Mouse (Mus musculus): Measurements from ENCODE around the gene Slc9a6. TPM values are rescaled to one million over a fixed set of nuclear protein-coding genes. Genes with fewer than 3 reads are reported as not detected.

Slc9a6 gene
- total RNA-seq (2014; fragmentation: Nextera tagmentation) (2.9 and 5.0 TPM in 2 replicates), total RNA-seq (2017) (6.5 and 12.9 TPM in 2 replicates)

- ATAC-seq (replicated peaks; ENCODE audit: low FRiP score, low TSS enrichment, poor library complexity, severe bottlenecking), result peak; percentile 99
Observed at GRCm38 (mm10) chrX:56609623-56610317, at the start of gene Slc9a6. Slc9a6 (plus strand) TSS chrX:56609757.

DNA sequence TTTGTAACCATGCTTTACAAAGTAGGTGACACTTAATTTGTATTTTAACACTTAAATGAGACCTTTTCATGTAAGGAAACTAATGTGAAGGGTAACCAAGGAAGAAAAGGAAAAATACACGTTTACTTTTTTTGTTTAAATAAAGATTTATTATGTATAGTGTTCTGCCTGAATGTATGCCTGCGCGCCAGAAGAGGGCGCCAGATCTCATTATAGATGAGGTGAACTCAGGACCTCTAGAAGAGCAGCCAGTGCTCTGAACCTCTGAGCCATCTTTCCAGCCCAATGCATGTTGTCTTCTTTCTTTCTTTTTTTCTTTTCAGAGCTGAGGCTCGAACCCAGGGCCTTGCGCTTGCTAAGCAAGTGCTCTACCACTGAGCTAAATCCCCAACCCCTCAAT is 37.1 kb upstream of the Slc9a6 start:
- 0 out of 2 replicates have a peak, but pooled peaks have one; percentile 52 for ATAC-seq (replicated peaks; ENCODE audit: low FRiP score, low TSS enrichment, poor library complexity, severe bottlenecking)

DNA sequence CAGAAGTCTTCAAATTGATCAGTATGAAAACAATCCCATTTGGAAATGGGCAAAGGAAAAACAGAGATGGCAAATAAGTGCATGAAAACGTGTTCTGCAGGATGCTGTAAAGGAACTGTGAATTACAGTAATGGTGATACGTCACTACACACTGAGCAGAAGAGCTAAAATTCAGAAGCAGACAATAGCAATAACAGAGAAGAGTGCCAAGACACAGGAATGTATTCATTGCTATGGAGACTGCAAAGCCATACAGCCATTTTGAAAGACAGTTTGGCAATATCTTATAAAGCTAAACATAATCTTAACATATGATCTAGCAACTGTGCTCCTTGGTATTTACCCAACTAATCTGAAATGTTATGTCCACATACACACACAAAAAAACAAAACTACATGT is 31.4 kb upstream of the Slc9a6 start:
- ATAC-seq (replicated peaks; ENCODE audit: low FRiP score, low TSS enrichment, poor library complexity, severe bottlenecking), result no peak

DNA sequence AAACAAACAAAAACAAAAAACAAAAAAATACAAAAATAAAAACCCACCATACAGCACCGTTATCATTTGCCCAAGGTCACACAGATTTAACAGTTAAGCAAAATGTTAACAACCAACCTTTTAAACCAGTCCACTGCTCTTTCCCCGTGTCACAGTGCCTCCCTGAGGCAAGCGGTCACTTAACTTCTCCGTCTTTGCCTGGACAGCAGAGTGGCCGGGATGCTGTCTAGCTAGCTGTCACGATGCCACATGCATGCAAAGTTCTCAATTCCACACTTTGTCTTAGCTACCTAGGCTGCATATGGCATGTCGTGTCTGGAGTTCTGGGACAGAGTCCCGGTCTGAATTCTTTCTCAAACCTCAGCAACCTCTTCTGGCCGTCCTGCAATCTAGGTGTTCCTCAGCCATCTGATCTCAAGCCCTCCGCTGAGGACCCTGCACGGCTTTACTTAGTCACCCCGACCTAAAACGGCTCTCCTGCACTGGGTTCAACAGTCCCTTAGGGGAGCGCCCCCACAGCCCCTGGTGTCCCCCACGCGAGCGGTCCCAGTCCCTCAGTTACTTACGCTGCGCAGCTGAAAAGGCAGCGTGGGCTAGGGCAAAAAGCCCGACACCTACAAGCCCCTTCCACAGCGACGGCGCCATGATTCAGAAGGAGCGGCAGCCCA is 12.2 kb upstream of the Slc9a6 start:
- peak; percentile 40 for ATAC-seq (replicated peaks; ENCODE audit: low FRiP score, low TSS enrichment, poor library complexity, severe bottlenecking)

DNA sequence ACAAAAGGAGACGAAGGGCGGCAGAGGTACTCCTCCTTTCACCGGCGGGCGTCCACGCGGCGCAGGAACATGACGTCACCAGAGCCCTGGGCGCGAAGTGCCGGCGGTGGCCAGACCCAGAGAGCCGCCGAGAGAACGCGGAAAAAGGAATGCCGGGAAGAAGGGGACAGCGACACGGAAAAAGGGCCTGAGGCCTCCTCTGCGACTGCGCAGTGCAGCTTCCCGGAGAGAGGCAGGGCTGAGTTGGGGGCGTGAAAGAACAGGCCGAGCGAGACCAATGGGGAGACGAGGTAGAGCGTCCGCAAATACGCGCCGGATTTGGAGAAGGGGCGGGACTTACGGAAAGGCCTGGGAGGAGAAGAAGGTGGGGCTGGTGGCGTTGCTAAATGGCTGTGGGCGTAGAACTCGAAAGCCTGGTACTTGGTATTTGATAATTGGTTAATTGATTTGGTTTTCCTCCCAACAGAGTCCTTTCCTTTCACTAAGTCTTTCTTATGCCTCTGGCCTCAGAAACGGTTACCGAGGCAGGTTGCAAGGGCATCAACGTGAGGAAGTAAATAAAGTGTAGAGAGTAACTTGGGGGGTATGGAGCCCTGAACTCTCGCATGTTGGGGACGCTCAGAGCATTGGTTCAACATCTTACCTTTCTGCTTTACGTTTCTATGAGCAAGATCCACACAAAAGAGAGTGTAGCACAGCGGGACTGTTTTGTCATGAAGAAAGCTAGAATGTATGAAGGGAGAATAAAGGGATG is 11.5 kb upstream of the Slc9a6 start, which contains the start of gene Mmgt1:
Gene Mmgt1 (minus strand): TSS at position 183 of the 754 bp plus-strand sequence.
- ATAC-seq (replicated peaks; ENCODE audit: low FRiP score, low TSS enrichment, poor library complexity, severe bottlenecking), result peak; percentile 100

- no peak for ATAC-seq (replicated peaks; ENCODE audit: low FRiP score, low TSS enrichment, poor library complexity, severe bottlenecking)
Observed at GRCm38 (mm10) chrX:56606536-56606935, 3.0 kb upstream of the Slc9a6 start.

GRCm38 (mm10) chrX:56607032-56607710 is 2.4 kb upstream of the Slc9a6 start:
- ATAC-seq (replicated peaks; ENCODE audit: low FRiP score, low TSS enrichment, poor library complexity, severe bottlenecking), result no peak

DNA sequence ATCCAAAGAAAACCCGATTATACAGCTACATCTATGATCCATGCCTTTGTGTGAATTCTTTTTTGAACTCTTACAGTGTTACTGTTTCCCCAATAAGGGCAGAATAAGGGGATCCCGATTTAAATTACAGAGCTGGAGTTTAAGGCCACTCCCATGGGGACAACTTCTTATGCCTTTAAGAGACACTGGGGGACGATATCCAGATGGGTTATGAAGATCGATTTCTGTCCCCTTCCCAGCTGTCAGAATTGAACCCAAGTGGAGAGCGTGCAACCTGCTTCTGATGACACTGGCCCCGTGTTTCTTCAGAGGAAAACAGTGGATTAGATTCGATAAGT is 303 bp upstream of the Slc9a6 start:
- ATAC-seq (replicated peaks; ENCODE audit: low FRiP score, low TSS enrichment, poor library complexity, severe bottlenecking), result peak; percentile 43

DNA sequence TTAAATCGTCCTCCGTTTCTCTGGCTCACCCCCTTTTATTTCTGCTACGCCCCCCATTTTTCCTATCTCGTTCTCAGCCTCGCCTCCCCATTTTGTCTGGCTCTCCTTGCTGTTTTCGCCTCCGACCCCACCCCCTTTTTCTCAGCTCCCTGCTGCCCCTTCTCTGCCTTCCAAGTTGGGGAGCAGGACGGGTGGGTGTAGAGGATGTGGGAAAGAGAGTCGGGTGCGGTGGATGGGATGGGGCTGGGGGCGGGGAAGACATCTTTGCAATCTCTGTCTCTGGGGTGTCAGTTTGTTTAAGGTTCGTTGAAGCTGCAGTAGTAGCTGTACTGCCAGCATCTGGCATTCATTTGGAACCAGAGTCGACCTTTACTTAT is 749 bp downstream of the Slc9a6 start:
- ATAC-seq (replicated peaks; ENCODE audit: low FRiP score, low TSS enrichment, poor library complexity, severe bottlenecking), result 0 out of 2 replicates have a peak, but pooled peaks have one; percentile 14

GRCm38 (mm10) chrX:56615236-56615635 is 5.7 kb downstream of the Slc9a6 start:
- 0 out of 2 replicates have a peak, but pooled peaks have one; percentile 44 for ATAC-seq (replicated peaks; ENCODE audit: low FRiP score, low TSS enrichment, poor library complexity, severe bottlenecking)

DNA sequence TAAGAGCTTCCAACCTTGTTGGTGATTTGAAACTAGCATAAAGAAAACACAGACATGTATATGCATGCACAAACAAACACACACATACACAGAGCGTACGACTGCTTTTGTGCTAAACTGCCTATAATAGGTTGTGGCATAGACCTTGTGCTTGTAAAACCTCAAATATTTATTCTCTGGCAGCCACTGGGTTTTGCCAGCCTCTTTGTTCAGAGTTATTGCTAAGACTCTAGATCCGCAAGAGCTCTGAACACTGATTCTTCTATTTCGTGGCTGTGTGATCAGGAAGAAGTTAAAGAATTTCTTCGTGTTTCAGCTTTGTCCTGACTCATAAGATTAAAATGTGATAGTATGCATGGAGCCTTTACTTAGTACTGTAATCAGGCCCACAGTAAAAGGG is 26.6 kb downstream of the Slc9a6 start:
- ATAC-seq (replicated peaks; ENCODE audit: low FRiP score, low TSS enrichment, poor library complexity, severe bottlenecking), result no peak

GRCm38 (mm10) chrX:56640066-56640465 is 30.5 kb downstream of the Slc9a6 start:
- no peak for ATAC-seq (replicated peaks; ENCODE audit: low FRiP score, low TSS enrichment, poor library complexity, severe bottlenecking)

- ATAC-seq (replicated peaks; ENCODE audit: low FRiP score, low TSS enrichment, poor library complexity, severe bottlenecking), result no peak
Observed at GRCm38 (mm10) chrX:56649549-56650354, 40.2 kb downstream of the Slc9a6 start.

DNA sequence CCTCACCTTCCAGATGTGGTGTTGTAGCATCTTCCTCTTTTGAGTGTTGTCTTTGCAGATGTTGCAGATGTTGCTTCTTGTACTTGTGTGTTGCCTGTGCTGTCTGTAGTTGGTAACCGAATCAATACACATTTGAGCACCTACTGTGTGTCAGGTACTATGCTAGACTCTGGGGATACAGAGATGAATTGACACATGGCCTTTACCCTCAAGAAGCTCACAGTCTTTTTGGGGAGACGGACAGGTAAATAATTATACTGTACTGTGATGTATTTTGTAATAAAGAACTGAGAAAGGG is 40.7 kb downstream of the Slc9a6 start:
- ATAC-seq (replicated peaks; ENCODE audit: low FRiP score, low TSS enrichment, poor library complexity, severe bottlenecking), result no peak

DNA sequence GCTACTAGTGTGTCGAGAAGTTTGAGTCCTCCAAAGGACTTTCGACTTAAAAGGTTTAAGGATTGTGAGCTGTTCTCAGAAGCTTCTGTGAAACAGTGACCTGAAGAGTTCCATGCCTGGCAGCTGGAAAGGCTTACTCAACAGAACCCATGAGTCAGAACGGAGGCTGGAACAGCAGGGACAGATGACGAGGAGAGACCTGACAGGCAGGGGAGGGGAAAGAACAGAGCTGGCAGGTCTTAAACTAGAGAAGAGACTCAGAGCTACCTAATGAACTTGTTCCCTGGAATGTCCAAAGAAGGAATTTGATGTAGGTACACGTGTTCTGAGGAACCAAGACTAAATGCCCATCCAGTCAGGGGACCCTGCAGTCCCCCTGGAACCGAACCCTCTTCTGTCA is 41.3 kb downstream of the Slc9a6 start:
- ATAC-seq (replicated peaks; ENCODE audit: low FRiP score, low TSS enrichment, poor library complexity, severe bottlenecking), result no peak

- ATAC-seq (replicated peaks; ENCODE audit: low FRiP score, low TSS enrichment, poor library complexity, severe bottlenecking), result no peak
Observed at GRCm38 (mm10) chrX:56651738-56652137, 42.2 kb downstream of the Slc9a6 start.

DNA sequence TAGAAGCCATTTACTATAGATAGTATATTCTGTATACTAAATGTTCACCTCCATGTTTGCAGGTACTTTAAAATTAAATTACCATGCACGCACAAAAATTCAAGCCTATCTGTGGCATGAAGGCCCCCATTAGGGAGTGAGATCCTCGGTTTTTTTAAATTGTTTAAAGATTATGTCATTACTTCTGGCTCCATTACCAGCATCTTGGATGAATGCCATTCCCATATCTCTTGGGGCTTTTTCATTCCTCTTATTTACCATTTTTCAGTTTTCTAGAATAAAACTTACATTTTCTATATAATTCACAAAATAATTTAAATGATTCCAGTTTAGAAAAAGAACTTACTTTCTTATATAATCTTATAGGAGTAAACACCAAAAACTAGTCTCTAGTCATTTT is 46.1 kb downstream of the Slc9a6 start:
- no peak for ATAC-seq (replicated peaks; ENCODE audit: low FRiP score, low TSS enrichment, poor library complexity, severe bottlenecking)

GRCm38 (mm10) chrX:56659286-56659685 is 49.7 kb downstream of the Slc9a6 start:
- no peak for ATAC-seq (replicated peaks; ENCODE audit: low FRiP score, low TSS enrichment, poor library complexity, severe bottlenecking)

- no peak for ATAC-seq (replicated peaks; ENCODE audit: low FRiP score, low TSS enrichment, poor library complexity, severe bottlenecking)
Observed at GRCm38 (mm10) chrX:56661143-56661542, 51.6 kb downstream of the Slc9a6 start.
